Comparison of ENCODE assay signal across 9 mouse cellular contexts in genomic region chr9:49341044-49341365, GRCm38 (mm10). TPM values are rescaled to one million over a fixed set of nuclear protein-coding genes. Genes with fewer than 3 reads are reported as not detected.
A peak's percentile ranks its signal among the peaks of the same experiment; 100 is the strongest.
DNase-seq lines count a peak whose midpoint lies in the region; ATAC-seq lines count a peak whose summit lies in the region.
"Had no signal": no experiment of that assay in that cellular context is flagged by ENCODE, and none has a peak within 500 bp of the region (broad histone marks: within the 10 kb centered on the region; RNA-seq: fewer than 3 reads in every experiment).

No protein-coding gene starts in this region.

- peak overlapping the region; percentile 54 for H3K4me3 ChIP-seq in embryonic facial prominence, embryonic 10.5 days
- H3K4me3 ChIP-seq in hindbrain, embryonic 14.5 days (replicated peaks; ENCODE audit: low read length) = peak overlapping the region; percentile 55
- peak overlapping the region; percentile 18; the same call in 1 of the 2 replicates for H3K4me3 ChIP-seq in liver, embryonic 11.5 days (ENCODE audit: low read depth, low read length)
- H3K4me3 ChIP-seq in neural tube, embryonic 15.5 days (replicated peaks) = peak overlapping the region; percentile 56
- H3K4me3 ChIP-seq: megakaryocyte, embryonic 14.5 days had no signal

- H3K27ac ChIP-seq in embryonic facial prominence, embryonic 10.5 days (replicated peaks) = no peak overlapping the region
- H3K27ac ChIP-seq in hindbrain, embryonic 14.5 days = no peak overlapping the region
- no peak overlapping the region for H3K27ac ChIP-seq in liver, embryonic 11.5 days (ENCODE audit: low read depth, low read length)
- no peak overlapping the region for H3K27ac ChIP-seq in neural tube, embryonic 15.5 days (replicated peaks)

- H3K9me3 ChIP-seq in embryonic facial prominence, embryonic 10.5 days = no peaks in the 10 kb centered on the region
- no peaks in the 10 kb centered on the region for H3K9me3 ChIP-seq in hindbrain, embryonic 14.5 days (ENCODE audit: control insufficient read depth, low read length)
- H3K9me3 ChIP-seq in liver, embryonic 11.5 days (ENCODE audit: control insufficient read depth, low read length) = no peaks in the 10 kb centered on the region
- H3K9me3 ChIP-seq in neural tube, embryonic 15.5 days (replicated peaks) = no peaks in the 10 kb centered on the region

- no peak for ATAC-seq in hindbrain, embryonic 14.5 days (ENCODE audit: low FRiP score)
- no peak for ATAC-seq in liver, embryonic 11.5 days (replicated peaks; ENCODE audit: low FRiP score)
- ATAC-seq in neural tube, embryonic 15.5 days (ENCODE audit: low FRiP score) = no peak

- peak; percentile 49 for DNase-seq in urinary bladder, postnatal 14 days (ENCODE audit: low spot score)
- no peak for DNase-seq in urinary bladder, postnatal 36 days (ENCODE audit: low spot score in 2 of 2)
- DNase-seq in embryonic facial prominence, embryonic 10.5 days (ENCODE audit: low spot score) = peak; percentile 73
- DNase-seq in hindbrain, embryonic 14.5 days (ENCODE audit: low spot score) = peak; percentile 71
- peak; percentile 58 for DNase-seq in liver, embryonic 11.5 days (ENCODE audit: low spot score)
- no peak for DNase-seq in frontal cortex, postnatal 25 days (ENCODE audit: low spot score in 2 of 2)
- DNase-seq in left cerebral cortex, postnatal 36 days (ENCODE audit: low spot score in 2 of 2) = no peak

- peaks cover 20% of the 10 kb centered on the region for H3K4me1 ChIP-seq in embryonic facial prominence, embryonic 10.5 days
- H3K4me1 ChIP-seq in hindbrain, embryonic 14.5 days (replicated peaks; ENCODE audit: control insufficient read depth, insufficient read depth, low read length) = peaks cover 14% of the 10 kb centered on the region
- H3K4me1 ChIP-seq in liver, embryonic 11.5 days (replicated peaks; ENCODE audit: control insufficient read depth, insufficient read depth, low read length) = no peaks in the 10 kb centered on the region; the same call in 1 of the 2 replicates
- H3K4me1 ChIP-seq in neural tube, embryonic 15.5 days = peaks cover 20% of the 10 kb centered on the region
- H3K4me1 ChIP-seq: megakaryocyte, embryonic 14.5 days had no signal

- H3K4me2 ChIP-seq in hindbrain, embryonic 14.5 days (replicated peaks) = peak overlapping the region; percentile 90
- H3K4me2 ChIP-seq in liver, embryonic 11.5 days = peak overlapping the region; percentile 53
- peak overlapping the region; percentile 91 for H3K4me2 ChIP-seq in neural tube, embryonic 15.5 days

- intact Hi-C loops in left cerebral cortex, postnatal 36 days (cut with DNase I) = no loop called here

- peak overlapping the region; percentile 62; the same call in 1 of the 2 replicates for H3K9ac ChIP-seq in hindbrain, embryonic 14.5 days
- no peak overlapping the region for H3K9ac ChIP-seq in liver, embryonic 11.5 days (ENCODE audit: low read depth, low read length)
- H3K9ac ChIP-seq in neural tube, embryonic 15.5 days (replicated peaks) = peak overlapping the region; percentile 47

- no peaks in the 10 kb centered on the region for H3K36me3 ChIP-seq in embryonic facial prominence, embryonic 10.5 days (replicated peaks)
- no peaks in the 10 kb centered on the region for H3K36me3 ChIP-seq in hindbrain, embryonic 14.5 days (replicated peaks; ENCODE audit: control insufficient read depth, insufficient read depth)
- no peaks in the 10 kb centered on the region for H3K36me3 ChIP-seq in liver, embryonic 11.5 days (ENCODE audit: control insufficient read depth, insufficient read depth, low read length)
- H3K36me3 ChIP-seq in neural tube, embryonic 15.5 days = no peaks in the 10 kb centered on the region

- H3K27me3 ChIP-seq in embryonic facial prominence, embryonic 10.5 days (replicated peaks; ENCODE audit: low read depth, poor library complexity, severe bottlenecking) = peaks cover 50% of the 10 kb centered on the region
- peaks cover 50% of the 10 kb centered on the region for H3K27me3 ChIP-seq in hindbrain, embryonic 14.5 days (ENCODE audit: control insufficient read depth, insufficient read depth, low read length)
- H3K27me3 ChIP-seq in liver, embryonic 11.5 days (replicated peaks; ENCODE audit: control insufficient read depth, insufficient read depth, low read length) = peaks cover 30% of the 10 kb centered on the region
- H3K27me3 ChIP-seq in neural tube, embryonic 15.5 days (replicated peaks) = peaks cover 46% of the 10 kb centered on the region

- WGBS in embryonic facial prominence, embryonic 10.5 days = 1% methylated on average over 10 of the region's 10 CpGs
- WGBS in hindbrain, embryonic 14.5 days = 2% methylated on average over 10 of the region's 10 CpGs
- WGBS in liver, embryonic 11.5 days = 5% methylated on average over 10 of the region's 10 CpGs
- 2% methylated on average over 10 of the region's 10 CpGs for WGBS in neural tube, embryonic 15.5 days

RNA-seq across cellular contexts. Expression of gene Drd2, which starts 0.6 kb away (rescaled TPM):
- polyA plus RNA-seq in embryonic facial prominence, embryonic 10.5 days (2016; fragmentation: Nextera tagmentation; extraction: Ambion mirVana) = 0.11 and 0.40 TPM in 2 replicates
- 5.1 and 6.3 TPM in 2 replicates for polyA plus RNA-seq in hindbrain, embryonic 14.5 days (2014; fragmentation: Nextera tagmentation; extraction: Ambion mirVana)
- not detected in 2 replicates for polyA plus RNA-seq in liver, embryonic 11.5 days (2014; fragmentation: Nextera tagmentation; extraction: Ambion mirVana)
- 6.7 and 8.4 TPM in 2 replicates for polyA plus RNA-seq in neural tube, embryonic 15.5 days (2015; fragmentation: Nextera tagmentation; extraction: Ambion mirVana)
- total RNA-seq in left cerebral cortex, postnatal 36 days (2021) = 10 to 100 TPM in 1 of 2 experiments, 1 to 10 TPM in 1; 9.8 to 14.5 TPM

Comparison
In these comparisons a context has a peak if more than half of its experiments do, and no peak if none do; other contexts are left out.
1. DNase-seq: peak in urinary bladder, postnatal 14 days (single experiment), embryonic facial prominence, embryonic 10.5 days (single experiment), hindbrain, embryonic 14.5 days (single experiment) and liver, embryonic 11.5 days (single experiment); none in urinary bladder, postnatal 36 days (0 of 2), frontal cortex, postnatal 25 days (0 of 2) and left cerebral cortex, postnatal 36 days (0 of 2).
2. Peak in every context shown above with its lines, with median percentiles within 50 percentile points of each other: H3K4me3 ChIP-seq and H3K4me2 ChIP-seq.